Mouse (Mus musculus): ENCODE results near the gene Ap5m1. TPM values are rescaled to one million over a fixed set of nuclear protein-coding genes. Genes with fewer than 3 reads are reported as not detected.
A peak's percentile ranks its signal among the peaks of the same experiment; 100 is the strongest.

The Ap5m1 gene
- 10 to 100 TPM; 18.7 to 19.1 TPM for total RNA-seq (2021)
- long read RNA-seq, experiment 1, full-length matches to known transcripts = 19 of 27 reads
- long read RNA-seq, experiment 1, partial matches to known transcripts = 0 of 27 reads
- long read RNA-seq, experiment 1, other reads (novel, unspliced or antisense) = 8 of 27 reads
- long read RNA-seq, experiment 2, full-length matches to known transcripts = 10 of 19 reads
- long read RNA-seq, experiment 2, partial matches to known transcripts = 3 of 19 reads
- long read RNA-seq, experiment 2, other reads (novel, unspliced or antisense) = 6 of 19 reads

DNA sequence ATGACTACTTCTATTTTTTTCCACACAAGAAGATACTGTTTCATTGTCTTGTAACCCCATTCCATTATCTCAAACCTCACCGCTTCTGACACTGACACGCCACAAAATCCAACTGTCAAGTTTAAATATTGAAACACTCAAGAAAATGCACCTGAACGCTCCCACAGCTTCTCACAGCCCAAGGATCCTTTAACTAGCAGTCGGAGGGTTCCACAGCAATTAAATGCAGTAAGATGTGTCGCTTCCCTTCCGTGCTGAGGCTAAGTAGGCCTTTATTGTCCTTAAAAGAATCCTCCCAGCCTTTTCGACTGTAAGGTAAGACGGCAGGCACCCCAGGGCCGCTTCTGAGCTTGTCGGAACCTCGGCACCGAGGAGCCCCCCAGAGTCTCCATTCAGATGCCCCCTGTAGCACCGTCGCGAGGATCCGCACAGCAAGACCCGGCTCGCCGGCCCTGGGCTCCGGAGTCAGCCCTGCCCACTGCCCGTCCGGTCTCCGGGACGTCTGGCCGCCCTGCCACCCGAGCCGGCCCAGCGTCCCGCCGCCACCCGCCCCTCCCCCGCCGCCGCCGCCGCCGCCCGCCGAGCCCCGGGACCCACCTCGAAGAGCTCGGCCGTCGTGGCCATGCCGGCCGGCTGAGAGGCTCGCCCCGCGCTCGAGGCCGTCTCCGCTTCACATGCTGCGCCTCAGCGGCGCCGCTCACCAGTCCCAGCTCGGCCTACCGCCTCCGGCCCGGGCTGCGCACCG, at the start of gene Ap5m1:
TSS of gene Ap5m1 (plus strand) at position 569 of the 745 bp plus-strand sequence.
- peak; percentile 15 to 17 for DNase-seq (ENCODE audit: low spot score in 2 of 2)
- intact Hi-C loops (cut with DNase I) = no loop called here

DNA sequence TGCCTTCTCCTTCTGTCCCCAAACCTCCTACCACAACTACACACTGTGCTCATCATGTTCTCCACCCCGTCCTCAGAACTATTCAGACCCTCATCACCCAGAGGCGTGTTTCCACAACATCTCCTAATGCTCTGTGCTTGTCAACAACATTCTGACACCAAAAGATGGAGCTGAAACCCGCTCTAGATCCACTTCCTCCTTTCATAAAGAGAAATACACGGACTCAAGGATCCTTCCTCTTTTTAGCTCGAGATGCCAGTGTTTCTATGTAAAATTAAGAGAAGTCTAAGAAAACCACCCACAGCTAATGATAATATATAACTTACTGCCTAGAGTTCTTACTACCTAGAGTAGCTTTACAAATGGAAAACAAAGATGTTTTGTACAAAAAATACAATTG, 46.1 kb upstream of the Ap5m1 start:
- no peak for DNase-seq (ENCODE audit: low spot score in 2 of 2)
- intact Hi-C loops (cut with DNase I) = no loop called here

- intact Hi-C loops (cut with DNase I) = no loop called here
- no peak for DNase-seq (ENCODE audit: low spot score in 2 of 2)
These were observed 38.7 kb upstream of the Ap5m1 start for GRCm38 (mm10) chr14:49027040-49027778.

- intact Hi-C loops (cut with DNase I) = no loop called here
- DNase-seq (ENCODE audit: low spot score in 2 of 2) = no peak
These were observed 38.0 kb upstream of the Ap5m1 start for GRCm38 (mm10) chr14:49027779-49028368.

DNA sequence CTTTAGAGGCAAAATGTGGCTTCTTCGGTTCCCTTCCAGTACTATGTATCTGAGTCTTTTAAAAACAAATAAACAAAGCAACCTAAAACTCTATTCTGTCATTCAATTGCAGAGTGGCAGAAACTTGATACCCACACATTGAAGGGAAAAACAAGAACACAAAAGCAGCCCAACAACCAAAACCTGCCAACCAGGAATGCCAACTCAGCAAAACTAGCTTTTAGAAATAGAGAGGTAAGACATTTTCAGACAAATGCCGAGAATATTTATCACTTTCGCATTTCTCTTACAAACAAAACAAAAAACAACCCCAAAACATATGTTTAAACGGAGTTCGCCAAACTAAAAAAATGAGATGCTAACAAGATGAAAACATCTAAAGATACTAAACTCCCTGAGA, 36.9 kb upstream of the Ap5m1 start:
- no peak for DNase-seq (ENCODE audit: low spot score in 2 of 2)
- intact Hi-C loops (cut with DNase I) = no loop called here

- intact Hi-C loops (cut with DNase I) = no loop called here
- DNase-seq (ENCODE audit: low spot score in 2 of 2) = peak; percentile 7 to 38
These were observed 20.3 kb upstream of the Ap5m1 start for GRCm38 (mm10) chr14:49045610-49046009.

- intact Hi-C loops (cut with DNase I) = no loop called here
- DNase-seq (ENCODE audit: low spot score in 2 of 2) = no peak
These were observed 16.4 kb upstream of the Ap5m1 start for GRCm38 (mm10) chr14:49049492-49049891.

GRCm38 (mm10) chr14:49063838-49064237, 2.1 kb upstream of the Ap5m1 start:
- intact Hi-C loops (cut with DNase I) = no loop called here
- no peak for DNase-seq (ENCODE audit: low spot score in 2 of 2)

DNA sequence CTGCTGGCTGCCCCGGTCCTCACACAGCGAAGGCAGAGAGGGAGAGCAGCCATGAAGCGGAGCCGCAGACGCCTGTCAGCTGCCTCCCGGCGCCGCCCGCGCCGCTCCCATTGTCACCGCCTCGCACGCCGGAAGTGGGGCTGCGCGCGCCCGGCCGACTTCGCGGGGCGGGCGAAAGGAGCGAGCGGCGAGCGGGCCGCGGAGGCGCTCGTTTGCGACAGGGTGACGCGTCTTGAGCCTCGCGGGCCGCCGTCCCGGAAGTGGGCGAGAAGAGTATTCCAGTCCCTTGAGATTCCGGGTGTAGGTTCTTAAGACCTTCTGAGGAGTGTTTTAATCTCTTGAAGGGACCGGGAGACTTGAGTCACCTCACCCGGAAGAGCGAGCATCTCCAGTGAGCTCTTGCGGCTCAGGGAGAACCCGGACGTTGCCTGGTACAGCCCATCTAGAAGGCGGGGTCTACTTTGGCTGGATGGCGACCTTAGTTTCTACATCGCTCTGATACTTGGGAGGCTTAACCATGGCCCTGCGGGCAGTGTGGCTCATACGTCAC, 452 bp downstream of the Ap5m1 start, which contains the start of gene Exoc5:
TSS of gene Exoc5 (minus strand) at position 380 of the 550 bp plus-strand sequence.
- peak; percentile 95 to 99 for DNase-seq (ENCODE audit: low spot score in 2 of 2)
- intact Hi-C loops (cut with DNase I) = no loop called here

DNA sequence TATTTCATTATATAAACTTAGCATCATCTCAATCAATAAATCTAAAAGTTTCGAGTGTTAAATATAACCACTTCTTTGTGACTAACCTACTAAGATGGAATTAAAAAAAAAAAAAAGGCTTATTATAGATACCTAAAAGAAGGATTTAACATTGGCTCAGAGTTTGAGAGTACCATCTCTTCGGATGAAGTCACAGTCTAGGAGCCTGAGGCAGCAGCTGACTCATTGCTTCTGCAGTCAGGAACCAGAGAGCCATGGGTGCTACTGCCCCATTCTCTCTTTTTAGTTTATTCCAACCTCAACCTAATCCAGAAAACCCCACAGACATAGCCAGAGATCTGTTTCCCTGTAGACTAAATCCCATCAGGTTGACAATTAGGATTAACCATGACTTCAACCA, 6.9 kb downstream of the Ap5m1 start:
- DNase-seq (ENCODE audit: low spot score in 2 of 2) = no peak
- intact Hi-C loops (cut with DNase I) = no loop called here

DNA sequence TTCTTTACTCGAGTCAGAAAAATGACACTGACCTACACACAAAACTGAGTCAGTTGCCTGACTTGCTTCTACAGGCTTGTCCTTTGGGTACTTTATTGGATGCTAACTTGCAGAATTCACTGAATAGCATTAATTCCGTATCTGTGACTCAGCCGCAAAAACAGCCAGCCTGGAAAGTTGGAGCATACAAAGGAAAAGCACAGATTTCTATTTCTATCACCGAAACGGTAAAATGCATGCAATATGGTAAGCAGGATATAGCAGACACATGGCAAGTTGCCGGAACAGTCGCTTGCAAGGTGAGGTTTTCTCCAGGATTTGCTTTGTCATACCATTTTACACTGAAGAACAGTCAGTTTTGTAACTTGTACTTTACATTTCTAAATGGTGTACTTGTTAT, 8.0 kb downstream of the Ap5m1 start:
- peak; percentile 17 to 35 for DNase-seq (ENCODE audit: low spot score in 2 of 2)
- intact Hi-C loops (cut with DNase I) = no loop called here

DNA sequence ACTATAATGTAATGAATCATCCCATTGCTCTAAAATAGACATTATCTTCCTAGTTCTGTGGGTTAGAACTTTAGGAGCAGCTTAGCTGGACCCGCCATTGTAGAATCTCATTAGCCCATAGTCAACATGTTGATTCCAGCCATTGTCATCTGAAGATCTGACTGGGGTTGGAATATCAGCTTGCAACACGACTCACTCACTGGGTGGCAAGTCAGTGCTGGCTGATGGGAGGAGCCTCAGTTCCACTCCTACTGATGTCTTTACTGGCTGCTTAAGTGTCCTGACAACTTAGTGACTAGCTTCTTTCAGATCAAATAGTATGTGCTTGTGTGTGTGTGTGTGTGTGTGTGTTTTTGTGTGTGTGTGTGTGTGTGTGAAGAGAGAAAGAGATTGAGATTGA, 8.5 kb downstream of the Ap5m1 start:
- intact Hi-C loops (cut with DNase I) = no loop called here

DNA sequence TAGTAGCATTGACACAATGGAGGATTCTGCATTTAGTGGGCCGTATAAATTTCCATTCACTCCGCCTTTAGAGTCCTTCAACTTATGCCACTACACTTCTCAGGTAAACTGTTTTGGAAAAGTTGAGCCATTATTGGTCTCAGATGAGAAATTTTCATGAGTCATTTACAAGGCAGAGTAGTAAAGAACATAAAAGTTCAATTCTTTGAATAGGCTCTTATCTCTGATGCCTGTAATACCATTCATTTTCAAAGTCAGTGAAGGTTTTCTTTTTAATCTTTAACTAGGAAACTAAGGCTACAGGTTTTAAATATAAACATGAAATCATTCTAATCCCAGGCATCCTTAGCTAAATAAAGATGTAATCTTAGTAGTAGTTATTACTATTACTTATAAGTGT, 12.9 kb downstream of the Ap5m1 start:
- no peak for DNase-seq (ENCODE audit: low spot score in 2 of 2)
- intact Hi-C loops (cut with DNase I) = no loop called here

More for the DNA sequence above, 8.5 kb downstream of the Ap5m1 start:
- no peak for DNase-seq (ENCODE audit: low spot score in 2 of 2)

GRCm38 (mm10) chr14:49086522-49086921, 20.6 kb downstream of the Ap5m1 start:
- intact Hi-C loops (cut with DNase I) = no loop called here
- DNase-seq (ENCODE audit: low spot score in 2 of 2) = no peak

DNA sequence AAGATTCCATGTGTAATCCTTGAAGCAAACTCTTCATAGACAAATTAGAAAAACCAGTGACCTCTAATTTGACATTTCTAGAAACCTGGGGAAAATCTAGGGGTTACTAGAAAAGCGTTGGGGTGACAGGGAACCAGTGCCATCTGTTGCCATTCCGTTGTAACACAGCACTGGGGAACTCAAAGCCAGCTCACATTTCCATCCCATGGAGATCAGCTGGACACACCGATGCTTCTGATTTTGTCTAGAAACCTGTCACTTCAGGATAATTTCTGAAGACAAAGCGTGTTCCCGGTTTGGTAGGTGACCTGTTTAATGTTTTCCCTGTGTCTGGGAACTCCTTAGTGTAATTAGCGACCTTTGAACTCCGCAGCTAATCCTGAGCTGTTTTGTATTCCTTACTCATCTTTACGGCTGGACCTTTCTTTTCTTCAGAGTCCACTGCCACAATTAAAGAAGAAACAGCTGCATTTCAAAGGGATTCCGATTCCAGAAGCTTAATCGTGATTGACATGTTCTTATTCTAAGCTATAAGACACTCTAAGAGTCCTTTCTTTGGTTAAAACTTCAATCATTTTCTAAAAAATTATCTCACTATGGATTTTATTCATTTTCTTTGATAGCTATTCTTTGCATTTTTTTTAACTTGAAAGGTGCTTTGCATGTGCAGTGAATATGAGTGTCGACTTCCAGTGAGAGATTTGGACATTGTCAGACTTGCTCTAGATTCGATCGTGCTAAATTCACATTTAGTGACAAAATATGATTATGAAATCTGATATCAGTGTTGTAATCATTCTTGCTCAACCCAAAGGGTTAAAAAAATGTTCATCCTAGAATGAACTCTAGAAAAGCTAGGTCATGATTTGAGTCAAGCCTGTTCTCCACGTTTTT, 22.5 kb downstream of the Ap5m1 start:
- no peak for DNase-seq (ENCODE audit: low spot score in 2 of 2)
- intact Hi-C loops (cut with DNase I) = no loop called here

GRCm38 (mm10) chr14:49089461-49090058, 23.7 kb downstream of the Ap5m1 start:
- intact Hi-C loops (cut with DNase I) = no loop called here
- no peak for DNase-seq (ENCODE audit: low spot score in 2 of 2)

DNA sequence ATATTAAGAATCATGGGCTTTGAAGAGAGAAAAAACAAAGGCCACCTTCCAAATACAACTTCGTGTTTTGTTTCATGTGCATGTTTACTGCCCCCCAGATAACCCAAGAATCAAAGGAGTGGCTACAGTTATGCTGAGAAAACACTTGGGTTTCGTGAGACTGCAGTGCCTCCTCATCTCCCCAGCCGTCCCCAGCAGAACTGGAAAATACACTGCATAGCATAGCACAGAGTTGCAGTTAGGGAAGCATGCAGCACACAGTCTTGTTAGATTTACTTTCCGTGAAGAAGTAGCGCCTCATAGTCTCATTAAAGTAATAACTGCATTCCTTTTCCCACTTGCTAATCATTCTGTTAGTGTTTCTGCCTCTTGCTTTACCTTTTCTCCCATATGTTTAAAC, 24.2 kb downstream of the Ap5m1 start:
- DNase-seq (ENCODE audit: low spot score in 2 of 2) = no peak
- intact Hi-C loops (cut with DNase I) = no loop called here

DNA sequence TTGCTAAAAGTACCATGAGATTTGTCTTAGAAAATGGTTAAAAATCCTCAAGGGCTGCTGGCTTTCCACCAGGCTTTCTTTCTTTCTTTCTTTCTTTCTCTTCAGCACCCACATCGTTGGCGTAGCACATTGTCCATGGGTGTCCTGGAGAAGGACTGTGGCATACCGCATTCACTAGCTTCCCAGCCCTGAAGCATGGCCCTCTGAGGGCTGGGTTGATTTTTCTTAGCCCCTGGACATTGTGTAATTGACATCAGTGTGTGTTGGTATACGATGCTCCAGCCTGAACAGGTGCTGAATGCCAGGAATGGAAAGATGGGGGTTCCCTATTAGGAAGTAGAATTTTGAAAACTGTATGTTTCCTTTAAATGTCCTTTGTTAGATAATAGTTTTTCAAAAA, 25.4 kb downstream of the Ap5m1 start:
- no peak for DNase-seq (ENCODE audit: low spot score in 2 of 2)
- intact Hi-C loops (cut with DNase I) = no loop called here
